ENCODE assay signal across 9 mouse cellular contexts in the genomic region with DNA sequence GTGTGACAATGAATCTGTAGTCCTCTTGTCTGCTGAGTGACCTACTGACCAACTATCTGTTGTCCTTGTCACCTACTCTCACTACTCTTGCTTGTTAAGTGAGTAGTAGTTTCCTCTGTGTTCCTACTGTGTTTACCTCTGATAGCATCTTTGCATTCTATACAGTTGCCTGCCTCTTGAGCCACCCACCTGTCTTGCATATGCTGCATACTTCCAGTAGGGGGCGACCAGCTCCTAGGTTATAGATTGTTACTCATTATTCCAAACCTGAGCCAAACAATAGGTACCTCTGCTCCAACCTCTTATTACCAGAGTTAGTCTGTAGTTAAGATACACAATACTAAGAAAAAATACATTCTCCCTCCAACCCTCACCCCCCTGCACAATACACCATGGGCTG. TPM values are rescaled to one million over a fixed set of nuclear protein-coding genes. Genes with fewer than 3 reads are reported as not detected.
DNase-seq lines count a peak whose midpoint lies in the region; ATAC-seq and TF ChIP-seq lines count a peak whose summit lies in the region.
"Had no signal": no experiment of that assay in that cellular context is flagged by ENCODE, and none has a peak within 500 bp of the region (broad histone marks: within the 10 kb centered on the region; RNA-seq: fewer than 3 reads in every experiment).

No protein-coding gene starts in this region.

- 0% methylated on average over 1 of the region's 1 CpGs for WGBS in liver, embryonic 14.5 days (ENCODE audit: insufficient replicate concordance)

- no peak overlapping the region for H3K4me3 ChIP-seq in G1E (ENCODE audit: low read depth, low read length)
- no peak overlapping the region for H3K4me3 ChIP-seq in liver, embryonic 14.5 days (ENCODE audit: insufficient read depth in 1 of 2, low read depth in 2 of 2, low read length in 2 of 2)
- H3K4me3 ChIP-seq: embryonic facial prominence, embryonic 13.5 days had no signal

- H3K9me3 ChIP-seq in G1E (replicated peaks): no peaks in the 10 kb centered on the region
- H3K9me3 ChIP-seq in liver, embryonic 14.5 days (ENCODE audit: control insufficient read depth, low read length): no peaks in the 10 kb centered on the region
- H3K9me3 ChIP-seq: embryonic facial prominence, embryonic 13.5 days had no signal

- H3K9ac ChIP-seq in liver, embryonic 14.5 days (replicated peaks): no peak overlapping the region
- H3K9ac ChIP-seq: embryonic facial prominence, embryonic 13.5 days had no signal

- peaks cover 45% of the 10 kb centered on the region for H3K27me3 ChIP-seq in G1E (ENCODE audit: insufficient read depth, low read length)
- H3K27me3 ChIP-seq in liver, embryonic 14.5 days (ENCODE audit: control insufficient read depth, insufficient read depth, low read length): no peaks in the 10 kb centered on the region

- peak; percentile 78 for TF ChIP-seq CTCF in G1E (IDR thresholded peaks at IDR 0.05; ENCODE audit: low read depth, low read length)
- peak; percentile 77 for TF ChIP-seq CTCF in liver, embryonic 14.5 days (IDR thresholded peaks at IDR 0.05; ENCODE audit: low read depth)

- H3K36me3 ChIP-seq in G1E (replicated peaks): no peaks in the 10 kb centered on the region
- H3K36me3 ChIP-seq in liver, embryonic 14.5 days (replicated peaks; ENCODE audit: control insufficient read depth, insufficient read depth, low read depth): no peaks in the 10 kb centered on the region
- H3K36me3 ChIP-seq: embryonic facial prominence, embryonic 13.5 days had no signal

- no peak overlapping the region for H3K4me2 ChIP-seq in liver, embryonic 14.5 days (ENCODE audit: low read depth)
- H3K4me2 ChIP-seq: embryonic facial prominence, embryonic 13.5 days had no signal

- H3K4me1 ChIP-seq in G1E (ENCODE audit: insufficient read depth, low read depth, low read length): no peaks in the 10 kb centered on the region
- H3K4me1 ChIP-seq in liver, embryonic 14.5 days (replicated peaks; ENCODE audit: control insufficient read depth in 2 of 2, insufficient read depth in 2 of 2, low read length in 1 of 2): no peaks in the 10 kb centered on the region

- no peak for ATAC-seq in G1E (ENCODE audit: extremely low read depth, insufficient number of reproducible peaks, low FRiP score, poor library complexity, severe bottlenecking)
- no peak for ATAC-seq in liver, embryonic 14.5 days (ENCODE audit: insufficient read depth)

- peak; percentile 27 to 51 for DNase-seq in kidney, postnatal 36 days
- no peak for DNase-seq in kidney, postnatal 10 days
- DNase-seq in G1E (ENCODE audit: low spot score): no peak
- DNase-seq in embryo, embryonic 10 days (ENCODE audit: low spot score): peak; percentile 64
- DNase-seq in liver, embryonic 14.5 days (ENCODE audit: low read depth in 3 of 3, low spot score in 3 of 3): no peak
- DNase-seq in T-cell, adult 2 months (ENCODE audit: low spot score): no peak
- DNase-seq in gastrocnemius, adult 8-10 months (ENCODE audit: low spot score in 2 of 2): no peak
- no peak for DNase-seq in spleen, postnatal 4 days (ENCODE audit: low spot score in 2 of 2)

- no peak overlapping the region for H3K27ac ChIP-seq in liver, embryonic 14.5 days
- H3K27ac ChIP-seq: embryonic facial prominence, embryonic 13.5 days had no signal

- TF ChIP-seq EP300 in liver, embryonic 14.5 days (IDR thresholded peaks at IDR 0.05; ENCODE audit: low read depth): no peak

RNA-seq across cellular contexts. Expression of a gene that starts 4.7 kb away (rescaled TPM):
- total RNA-seq in G1E (2014; fragmentation: Nextera tagmentation): not detected in 2 replicates
- 0.05 and 0.06 TPM in 2 replicates for total RNA-seq in G1E (2017)
- polyA plus RNA-seq in G1E (2012): not detected in 2 replicates
- polyA plus RNA-seq in liver, embryonic 14.5 days (2012; rRNA removed): 1.4 TPM in 2 replicates
- polyA plus RNA-seq in liver, embryonic 14.5 days (2014; fragmentation: Nextera tagmentation; extraction: Ambion mirVana): 1.6 and 1.8 TPM in 2 replicates
- 1 to 10 TPM; 6.8 to 9.2 (median 7.1) TPM for total RNA-seq in gastrocnemius, adult 8-10 months (2022)

RNA-seq across cellular contexts. Expression of a gene that starts 26.7 kb away (rescaled TPM):
- total RNA-seq in G1E (2014; fragmentation: Nextera tagmentation) (not detected in 2 replicates), G1E (2017) (0.27 and 0.35 TPM in 2 replicates)
- 0.20 and 0.24 TPM in 2 replicates for polyA plus RNA-seq in G1E (2012)
- 0.23 and 0.25 TPM in 2 replicates for polyA plus RNA-seq in liver, embryonic 14.5 days (2012; rRNA removed)
- 0.05 and 0.11 TPM in 2 replicates for polyA plus RNA-seq in liver, embryonic 14.5 days (2014; fragmentation: Nextera tagmentation; extraction: Ambion mirVana)
- not detected for total RNA-seq in gastrocnemius, adult 8-10 months (2022)

RNA-seq across cellular contexts. Expression of a gene that starts 39.2 kb away (rescaled TPM):
- total RNA-seq in G1E (2014; fragmentation: Nextera tagmentation) (not detected in 2 replicates), G1E (2017) (not detected in 2 replicates)
- not detected in 2 replicates for polyA plus RNA-seq in G1E (2012)
- not detected in 2 replicates for polyA plus RNA-seq in liver, embryonic 14.5 days (2012; rRNA removed)
- not detected in 2 replicates for polyA plus RNA-seq in liver, embryonic 14.5 days (2014; fragmentation: Nextera tagmentation; extraction: Ambion mirVana)
- under 1 TPM in 1 of 4 experiments, not detected in 3; 0.21 TPM for total RNA-seq in gastrocnemius, adult 8-10 months (2022)
- polyA plus RNA-seq: embryonic facial prominence, embryonic 13.5 days had no signal

RNA-seq across cellular contexts. Expression of a gene that starts 58.1 kb away (rescaled TPM):
- total RNA-seq in G1E (2014; fragmentation: Nextera tagmentation) (23.3 and 26.9 TPM in 2 replicates), G1E (2017) (6.3 and 7.4 TPM in 2 replicates)
- polyA plus RNA-seq in G1E (2012): 10.3 and 10.7 TPM in 2 replicates
- polyA plus RNA-seq in liver, embryonic 14.5 days (2012; rRNA removed): 1.1 and 1.5 TPM in 2 replicates
- polyA plus RNA-seq in liver, embryonic 14.5 days (2014; fragmentation: Nextera tagmentation; extraction: Ambion mirVana): 3.0 and 3.6 TPM in 2 replicates
- total RNA-seq in gastrocnemius, adult 8-10 months (2022): 1 to 10 TPM; 1.3 to 1.7 (median 1.6) TPM

Comparison
In these comparisons a context has a peak if more than half of its experiments do, and no peak if none do; other contexts are left out.
1. DNase-seq: peak in kidney, postnatal 36 days (2 of 2) and embryo, embryonic 10 days (single experiment); none in kidney, postnatal 10 days (single experiment), G1E (single experiment), liver, embryonic 14.5 days (0 of 3), T-cell, adult 2 months (single experiment), gastrocnemius, adult 8-10 months (0 of 2) and spleen, postnatal 4 days (0 of 2).
2. RNA of a gene that starts 4.7 kb away (total RNA-seq): 6.8 to 9.2 TPM in gastrocnemius, adult 8-10 months; 0.05 to 0.06 TPM in G1E; every median in the first group is over 4 times any median in the second.